Mouse (Mus musculus) spleen, postnatal 10 days (tissue): Measurements from ENCODE around the gene Adora2a.
"Not testable (repeated sequence)": the region's sequence is repeated elsewhere in the genome, so short reads cannot be mapped to it uniquely, and the experiment has no call there.

Experiments used
- DNase-seq, 2 experiments: peaks; one replicate each; pipeline ENCODE4 v3.0.0; 2021 to 2022; ENCODE audit warnings: low spot score in 2 of 2

The Adora2a gene

DNA sequence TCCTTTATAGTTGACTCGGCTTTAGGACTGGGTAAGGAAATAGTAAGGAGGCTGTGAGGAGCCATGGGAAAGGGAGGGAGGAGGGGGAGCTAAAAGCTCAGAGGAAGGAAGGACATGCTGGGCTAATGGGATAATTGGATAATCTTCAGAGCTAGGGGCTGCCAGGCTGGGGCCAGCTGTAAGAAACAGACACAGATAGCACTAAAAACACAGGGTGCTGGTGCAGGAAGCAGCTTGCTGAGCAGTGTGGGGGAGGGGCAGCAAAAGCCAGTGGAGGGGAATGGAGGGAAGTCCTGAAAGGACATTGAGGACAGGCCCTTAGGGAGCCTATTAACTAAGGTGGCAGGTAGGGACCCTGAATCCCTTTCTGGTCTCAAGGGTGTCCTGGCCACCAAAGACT lies 27.9 kb downstream of the Adora2a start:
- not testable (repeated sequence) for DNase-seq

DNA sequence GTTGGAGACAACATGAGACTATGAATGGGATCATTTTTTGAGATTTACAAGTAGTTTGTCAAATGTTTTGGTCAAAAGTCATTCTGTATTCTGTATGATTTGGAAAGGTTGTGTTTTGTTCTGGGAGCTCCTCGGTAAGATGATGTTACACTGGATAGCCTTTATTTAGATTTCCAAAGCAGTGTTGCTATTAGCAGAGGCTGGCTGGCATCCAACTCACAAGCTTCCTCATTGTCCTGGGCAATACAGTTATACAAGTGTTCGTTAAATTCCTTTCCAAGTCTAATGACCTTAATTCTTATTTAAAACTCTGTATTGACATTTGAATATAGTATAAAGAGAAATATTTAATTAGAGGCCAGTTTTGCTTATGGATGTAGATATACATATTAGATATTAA lies 28.6 kb downstream of the Adora2a start:
- DNase-seq = no peak

DNA sequence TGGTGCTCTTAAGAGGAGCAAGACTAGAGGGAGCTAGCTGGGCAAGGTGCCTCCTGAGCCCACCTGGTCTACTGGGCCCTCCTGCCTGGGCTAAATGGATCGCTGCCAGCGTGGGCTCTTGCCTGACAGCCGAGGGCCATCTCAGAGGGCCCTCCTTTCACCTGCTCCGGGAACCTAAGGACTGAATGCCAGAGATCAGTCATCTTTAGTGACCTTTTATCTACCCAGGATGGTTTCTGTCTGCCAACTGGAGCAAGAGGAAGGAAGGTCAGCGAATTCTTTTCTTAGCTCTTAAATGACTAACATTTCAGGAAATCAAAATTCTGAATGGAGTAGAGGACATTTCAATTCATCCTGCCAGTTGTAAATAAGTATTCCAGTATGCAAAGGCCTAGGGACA lies 33.9 kb downstream of the Adora2a start:
- DNase-seq = no peak

DNA sequence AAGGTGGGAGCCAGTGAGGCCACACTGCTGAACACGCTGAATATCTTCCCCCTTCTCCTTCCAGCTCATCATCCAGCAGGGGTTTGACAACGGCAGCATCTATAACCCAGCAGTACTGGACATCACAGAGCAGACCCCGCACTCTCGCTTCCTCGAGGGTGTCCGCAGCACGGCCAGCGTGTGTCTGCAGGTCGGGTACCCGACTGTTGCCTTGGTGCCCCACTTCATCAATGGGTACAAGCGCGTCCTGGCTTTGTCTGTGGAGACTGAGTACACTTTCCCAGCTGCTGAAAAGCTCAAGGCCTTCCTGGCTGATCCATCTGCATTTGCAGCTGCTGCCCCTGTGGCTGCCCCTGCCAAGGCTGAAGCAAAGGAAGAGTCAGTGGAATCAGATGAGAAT lies 35.9 kb downstream of the Adora2a start:
- DNase-seq = no peak

DNA sequence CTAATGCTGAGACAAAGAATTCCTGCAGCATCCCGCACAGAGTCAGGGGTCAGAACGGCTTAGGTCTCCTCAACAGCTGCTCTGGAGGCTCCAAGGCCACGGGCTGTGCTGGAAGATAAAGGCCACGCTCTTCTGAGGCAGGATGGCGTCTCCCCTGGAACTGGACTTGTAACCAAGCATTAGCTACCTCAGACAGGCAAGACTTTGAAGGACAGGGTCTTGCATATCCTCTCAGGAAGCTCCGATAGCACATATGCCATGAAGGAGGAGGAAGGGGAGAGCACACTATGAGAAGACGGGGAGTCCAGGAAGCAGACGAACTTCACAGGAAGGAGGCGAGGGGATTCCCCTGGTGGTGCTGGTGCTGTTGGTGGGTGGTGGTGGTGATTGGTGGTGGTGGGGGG lies 37.2 kb downstream of the Adora2a start:
- not testable (repeated sequence) for DNase-seq

DNA sequence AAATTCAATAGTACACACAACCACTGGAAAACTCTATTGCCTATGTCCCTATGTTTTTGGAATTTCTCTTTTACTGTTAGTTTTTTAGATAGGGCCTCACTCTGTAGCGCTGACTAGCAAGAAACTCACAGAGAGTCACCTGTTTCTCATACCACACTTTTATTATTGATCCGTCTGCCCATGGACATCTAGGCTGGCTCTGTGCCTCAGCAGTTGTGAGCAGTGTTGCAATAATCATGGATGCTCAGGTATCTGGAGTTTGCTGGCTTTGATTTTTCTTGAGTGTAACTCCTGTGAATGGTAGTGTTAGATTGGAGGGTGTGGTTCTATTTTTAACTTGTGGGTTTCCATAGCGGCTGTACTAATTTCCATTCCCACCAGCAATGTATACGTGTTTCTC lies 38.7 kb downstream of the Adora2a start:
- DNase-seq = no peak

DNA sequence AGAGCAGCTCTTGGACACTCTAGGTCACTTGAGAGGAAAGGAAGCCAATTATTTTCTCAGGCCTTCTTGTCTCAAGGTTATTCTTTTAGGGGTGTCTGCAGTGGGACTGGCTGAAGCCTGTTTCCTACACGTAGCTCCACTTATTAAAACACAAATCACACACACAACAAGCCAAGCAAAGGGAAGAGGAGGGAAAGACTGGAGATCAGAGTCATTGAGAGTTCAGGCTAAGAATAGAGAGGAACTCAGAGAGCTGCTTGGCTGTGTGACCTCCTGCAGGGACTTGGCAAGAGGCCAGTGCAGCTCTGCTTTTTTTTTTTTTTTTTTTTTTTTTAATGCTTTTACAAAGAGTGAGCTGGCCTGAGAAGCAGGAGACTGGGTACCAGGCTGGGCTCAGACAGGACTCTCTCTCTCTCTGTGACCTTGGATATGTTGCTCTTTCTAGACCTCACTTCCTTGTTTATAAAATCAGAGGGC lies 47.6 kb downstream of the Adora2a start:
- DNase-seq = not testable (repeated sequence)

DNA sequence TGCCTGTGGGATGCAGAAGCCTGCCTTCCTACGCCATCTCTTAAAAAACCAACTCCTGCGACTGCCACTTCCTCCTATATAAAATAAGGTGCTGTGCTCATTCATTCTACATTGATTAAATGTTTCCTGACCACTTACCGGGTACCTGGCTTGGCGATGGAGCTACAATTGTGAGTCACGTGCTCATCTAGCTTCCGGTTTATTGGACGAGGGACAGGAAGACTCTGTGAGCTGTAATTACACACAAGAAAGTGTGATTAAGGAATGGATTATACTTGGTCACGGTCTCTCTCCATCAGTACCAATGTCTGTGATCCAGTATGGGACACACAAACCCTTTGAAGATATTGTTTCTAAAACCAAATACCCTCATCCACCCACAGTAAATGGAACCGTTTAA lies 48.1 kb downstream of the Adora2a start:
- no peak for DNase-seq

DNA sequence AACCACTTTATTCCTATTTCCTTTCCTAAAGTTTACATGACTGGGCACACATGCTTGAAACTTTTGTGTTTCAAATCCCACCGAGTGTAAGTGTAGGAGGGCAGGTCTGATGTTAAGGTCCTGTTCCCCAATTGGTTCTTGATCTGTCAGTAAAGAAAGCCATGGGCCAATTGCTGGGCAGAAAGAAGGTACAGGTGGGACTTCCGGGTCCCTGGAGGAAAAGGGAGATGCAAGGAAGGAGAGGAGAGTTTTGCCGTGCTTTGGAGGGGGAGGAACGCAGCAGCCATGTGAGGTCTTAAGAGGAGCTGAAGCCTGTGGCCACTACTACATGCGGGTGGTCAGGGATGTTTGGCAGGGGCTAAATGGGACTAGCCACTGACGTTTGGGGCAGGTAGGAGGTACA lies 48.6 kb downstream of the Adora2a start:
- DNase-seq = no peak

DNA sequence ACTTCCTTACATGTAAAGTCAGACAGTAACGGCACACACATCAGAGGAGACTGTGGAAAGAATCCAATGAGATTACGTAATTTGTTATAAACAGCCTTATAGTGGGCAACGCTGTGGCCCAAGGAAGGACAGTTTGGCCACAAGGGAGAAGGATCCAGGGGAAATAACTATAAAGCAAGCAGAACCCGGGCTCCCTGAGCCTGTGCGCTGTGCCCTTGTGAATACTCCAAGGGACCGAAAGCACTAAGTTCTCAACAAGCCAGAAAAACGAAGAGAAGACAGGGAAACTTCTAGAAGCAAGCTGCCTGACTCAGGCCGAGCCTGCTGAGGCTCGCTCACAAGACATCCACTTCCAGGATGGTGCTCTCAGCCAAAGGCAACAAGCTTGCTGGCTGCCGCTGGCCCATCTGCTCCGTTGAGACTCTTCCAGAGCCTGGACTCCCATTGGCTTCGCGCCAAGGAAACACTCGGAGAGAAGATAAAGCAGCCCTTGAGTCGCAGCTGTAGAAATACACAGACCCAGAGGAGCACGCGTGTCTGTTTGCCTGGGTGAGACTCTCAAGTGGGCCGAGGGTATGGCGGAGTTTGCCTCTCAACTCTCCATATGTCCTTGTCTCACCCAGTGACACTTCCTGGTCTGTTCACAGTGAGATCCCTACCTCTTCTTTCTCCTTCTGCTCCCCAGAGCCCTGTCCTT lies 57.1 kb downstream of the Adora2a start:
- not testable (repeated sequence) for DNase-seq

DNA sequence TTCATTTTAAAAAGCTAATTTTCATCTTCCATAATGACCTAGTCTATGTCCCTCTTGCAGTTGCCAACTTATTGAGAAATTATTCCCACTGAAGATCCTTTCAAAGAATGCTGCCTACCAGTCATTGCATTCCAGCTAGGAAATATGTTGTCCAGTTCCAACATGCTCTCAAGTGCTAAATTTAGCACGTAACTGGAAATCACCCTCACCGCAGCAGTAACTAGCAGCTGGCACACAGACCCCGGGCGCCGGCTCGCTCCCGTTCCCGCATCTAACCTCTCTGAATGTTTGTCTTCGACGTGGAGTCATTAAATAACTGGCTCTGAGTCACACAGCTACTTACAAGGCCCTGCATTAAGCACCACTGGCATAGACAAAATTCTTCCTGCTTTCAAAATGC lies 62.0 kb downstream of the Adora2a start:
- DNase-seq = no peak
